Mouse (Mus musculus) olfactory bulb, adult 2 months (tissue): ENCODE results near the gene Patz1. TPM values are rescaled to one million over a fixed set of nuclear protein-coding genes. Genes with fewer than 3 reads are reported as not detected.

Source experiments
- H3K27ac ChIP-seq: fragments of 200-500 bp; 2 replicates; pipeline ENCODE4 v1.5.1; 2012; ENCODE audit warnings: low read depth, low read length; ENCODE audit not compliant: insufficient read depth
- H3K4me1 ChIP-seq: fragments of 200-500 bp; 2 replicates; pipeline ENCODE4 v1.6.1; 2012; ENCODE audit warnings: low read length; ENCODE audit not compliant: control insufficient read depth, insufficient read depth
- H3K4me3 ChIP-seq: fragments of 200-500 bp; 2 replicates; pipeline ENCODE4 v1.5.1; 2012; ENCODE audit warnings: mild to moderate bottlenecking, low read depth, low read length, moderate library complexity; ENCODE audit not compliant: insufficient read depth
- CTCF ChIP-seq: fragments of 200-500 bp; IDR thresholded peaks from 2 replicates; pipeline ENCODE4 v1.5.1; 2012; ENCODE audit warnings: low read depth, mild to moderate bottlenecking, low read length, moderate library complexity; ENCODE audit not compliant: insufficient read depth
- POLR2A ChIP-seq: fragments of 200-500 bp; IDR thresholded peaks from 2 replicates; pipeline ENCODE4 v1.6.1; 2012; ENCODE audit warnings: mild to moderate bottlenecking, low read depth, low read length, moderate library complexity; ENCODE audit not compliant: insufficient read depth
- WGBS: fragments of 180-500 bp; shearing (Covaris S2); methylation state at CpG from one replicate; pipeline ENCODE4 v1.1.7; 2018; 5-methylcytosine and 5-hydroxymethylcytosine counted together
- polyA plus RNA-seq: library from polyadenylated mRNA; stranded (reverse); fragments of >200 nt; gene quantifications from 2 replicates; pipeline ENCODE4 v1.2.4, GENCODE M21; 2012; ENCODE audit warnings: low replicate concordance; ENCODE audit not compliant: missing spikeins, insufficient read depth, insufficient read length

Patz1 gene
- polyA plus RNA-seq, 1 experiment: not detected

DNA sequence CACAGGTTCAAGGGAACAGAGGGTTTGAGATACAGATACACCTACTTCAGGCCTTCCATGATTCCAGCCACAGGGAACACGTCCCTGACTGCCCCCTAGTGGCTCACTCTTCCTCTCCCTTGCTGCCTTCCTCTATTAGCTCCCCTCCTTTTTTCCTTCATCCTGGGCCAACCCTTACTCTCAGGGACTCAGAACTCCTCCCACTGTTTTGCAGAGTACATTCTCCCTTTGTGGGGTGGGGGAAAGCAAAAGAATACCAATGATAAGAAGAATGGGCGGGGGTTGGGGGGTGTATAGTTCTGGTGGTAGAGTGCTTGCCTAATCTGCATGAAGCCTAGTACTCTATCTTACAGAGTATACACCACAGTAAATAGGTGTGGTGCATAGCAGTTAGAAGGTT lies 25.5 kb downstream of the Patz1 start:
- 40% methylated on average over 2 of the region's 2 CpGs for WGBS
- no peak overlapping the region for H3K27ac ChIP-seq
- no peaks in the 10 kb centered on the region for H3K4me1 ChIP-seq
- no peak overlapping the region for H3K4me3 ChIP-seq
- TF ChIP-seq CTCF (peak; percentile 25; the same call in 1 of the 2 replicates), POLR2A (no peak)

DNA sequence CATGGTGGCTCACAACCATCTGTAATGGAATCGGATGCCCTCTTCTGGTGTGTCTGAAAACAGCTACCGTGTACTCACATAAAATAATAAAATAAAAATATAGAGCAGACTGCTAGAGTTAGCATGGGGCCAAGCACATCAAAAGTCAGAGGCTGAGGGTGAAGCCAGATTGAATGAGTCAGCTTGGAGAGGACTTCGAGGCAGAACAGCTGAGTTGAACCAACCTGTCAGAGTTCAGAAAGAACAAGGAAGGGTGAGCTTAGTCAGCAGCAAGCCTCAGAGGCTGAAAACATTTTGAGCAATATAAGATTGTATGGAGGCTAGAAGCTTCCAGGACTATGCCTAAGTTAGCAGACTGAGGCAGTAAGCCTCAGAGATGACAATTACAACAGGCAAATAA lies 29.6 kb downstream of the Patz1 start:
- H3K4me3 ChIP-seq: no peak overlapping the region
- no peaks in the 10 kb centered on the region for H3K4me1 ChIP-seq
- 79% methylated on average over 3 of the region's 3 CpGs for WGBS
- TF ChIP-seq POLR2A: no peak
- no peak for TF ChIP-seq CTCF
- no peak overlapping the region for H3K27ac ChIP-seq

DNA sequence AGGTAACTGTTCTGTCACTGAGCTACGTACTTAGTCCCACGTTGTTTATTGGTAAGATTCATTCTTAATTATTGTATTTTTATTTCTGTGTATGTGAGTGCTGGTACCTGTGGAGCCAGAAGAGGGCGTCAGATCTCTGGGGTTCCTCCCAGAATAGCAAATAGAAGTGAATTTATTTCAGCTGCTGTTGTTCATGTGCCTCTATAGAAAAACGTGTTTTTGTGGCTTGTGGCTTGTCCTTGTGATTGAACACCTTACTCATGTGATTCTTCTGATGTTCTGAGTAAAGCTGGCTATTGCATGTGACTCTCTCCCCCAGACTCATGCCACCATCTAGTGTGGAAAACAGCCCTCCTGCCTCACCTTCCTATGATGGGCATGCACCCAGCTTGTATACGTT lies 39.6 kb downstream of the Patz1 start:
- Histone ChIP-seq H3K4me3 (no peak overlapping the region), H3K4me1 (peaks cover 13% of the 10 kb centered on the region), H3K27ac (no peak overlapping the region)
- 76% methylated on average over 5 of the region's 5 CpGs for WGBS
- TF ChIP-seq CTCF (no peak), POLR2A (no peak)

DNA sequence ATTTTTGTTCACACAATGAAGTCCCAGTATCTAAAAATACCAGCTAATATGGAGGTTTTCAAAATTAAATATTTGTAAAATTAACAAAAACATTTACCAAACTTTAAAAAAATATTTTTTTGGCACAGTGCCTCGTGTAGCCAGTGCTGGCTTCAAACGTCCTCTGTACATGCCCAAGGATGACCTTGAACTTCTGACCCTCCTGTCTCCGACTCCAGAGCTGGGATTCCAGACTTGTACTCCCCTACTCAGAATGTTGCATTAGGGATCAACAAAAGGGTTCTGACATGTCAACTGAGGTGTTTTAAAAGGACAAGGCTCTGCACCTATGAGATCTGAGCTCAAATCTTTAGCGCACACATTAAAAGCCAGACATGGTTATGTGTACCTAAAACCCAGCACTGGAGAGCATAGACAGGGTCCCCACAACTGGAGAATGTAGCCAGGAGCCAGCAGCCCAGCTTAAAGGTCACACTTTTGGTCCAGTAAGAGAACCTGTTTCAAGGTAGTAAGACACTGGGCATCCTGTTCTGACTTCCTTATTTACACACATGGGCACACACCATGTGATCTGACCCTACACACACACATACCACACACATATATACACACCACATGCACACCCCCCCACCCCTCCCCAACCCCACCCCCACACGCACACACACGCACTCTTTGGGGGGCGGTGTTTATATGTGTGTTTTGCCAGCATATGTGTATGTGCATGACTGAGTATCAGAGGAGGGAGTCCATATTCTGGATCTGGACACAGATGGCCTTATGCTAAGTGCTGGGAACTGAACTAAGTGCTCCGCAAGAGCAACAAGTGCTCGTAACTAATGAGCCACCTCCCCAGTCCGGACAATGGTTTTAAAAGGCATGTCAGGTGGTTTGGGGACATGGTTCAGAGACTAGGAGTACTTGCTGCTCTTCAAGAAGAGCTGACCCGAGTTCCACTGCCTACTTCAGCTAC lies 40.4 kb downstream of the Patz1 start:
- Histone ChIP-seq H3K4me1 (peaks cover 13% of the 10 kb centered on the region), H3K27ac (no peak overlapping the region), H3K4me3 (no peak overlapping the region)
- WGBS: 75% methylated on average over 11 of the region's 11 CpGs
- TF ChIP-seq POLR2A (no peak), CTCF (no peak)

DNA sequence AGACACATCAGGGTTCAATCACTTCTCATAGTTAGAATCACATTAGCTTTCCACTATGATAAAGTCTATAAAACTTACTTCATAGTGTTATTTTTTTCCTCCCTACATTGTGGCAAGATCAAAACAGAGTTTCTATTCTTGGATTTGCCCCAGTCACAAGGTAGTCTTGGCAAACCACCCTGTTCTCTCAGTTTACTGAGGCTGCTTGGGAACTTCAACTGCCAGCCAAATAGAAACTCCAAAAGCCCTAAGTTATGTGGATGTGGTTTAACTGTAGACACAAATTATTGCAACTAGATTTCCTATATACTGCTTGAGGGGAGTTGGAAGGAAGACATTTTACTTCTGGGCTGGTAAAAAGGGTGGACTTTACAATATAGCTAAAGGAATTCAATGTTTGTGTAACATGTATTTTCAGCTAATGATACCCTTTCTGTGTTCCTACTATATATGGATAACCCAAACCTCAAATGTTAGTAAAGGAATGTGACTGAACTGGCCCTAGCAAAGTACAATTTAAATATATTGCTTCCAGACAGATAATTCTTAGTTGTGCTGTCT lies 41.3 kb downstream of the Patz1 start, which contains the start of gene Pik3ip1:
Gene Pik3ip1 (plus strand): TSS at position 511 of the 561 bp plus-strand sequence.
- Histone ChIP-seq H3K27ac (peak within 1 kb of the TSS; percentile 89), H3K4me1 (peaks cover 19% of the 10 kb centered on the region), H3K4me3 (peak within 1 kb of the TSS; percentile 91)
- TF ChIP-seq POLR2A (no peak), CTCF (no peak)

DNA sequence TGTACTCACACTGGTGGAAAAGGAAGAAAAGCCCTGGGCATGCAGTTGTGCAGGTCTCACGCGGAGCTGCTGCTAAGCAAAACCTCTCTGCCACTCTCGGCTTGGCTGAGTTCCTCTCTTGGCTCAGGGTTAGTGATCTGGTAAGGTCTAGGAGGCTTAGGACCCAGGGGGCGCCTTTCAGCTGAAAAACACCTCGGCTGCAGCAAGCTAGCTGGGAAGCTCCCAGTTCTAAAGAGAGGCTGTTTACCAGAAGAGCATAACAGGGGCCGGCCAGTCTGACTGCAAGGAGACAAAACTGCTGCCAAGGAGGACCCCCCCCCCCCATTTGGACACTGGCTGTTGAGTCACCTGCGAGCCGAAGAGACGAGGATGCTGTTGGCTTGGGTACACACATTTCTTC lies 41.9 kb downstream of the Patz1 start:
- peak overlapping the region; percentile 89 for H3K27ac ChIP-seq
- WGBS: 0% methylated on average over 9 of the region's 9 CpGs
- no peak for TF ChIP-seq CTCF
- peak; percentile 66 for TF ChIP-seq POLR2A
- peak overlapping the region; percentile 91 for H3K4me3 ChIP-seq
- peaks cover 23% of the 10 kb centered on the region for H3K4me1 ChIP-seq

DNA sequence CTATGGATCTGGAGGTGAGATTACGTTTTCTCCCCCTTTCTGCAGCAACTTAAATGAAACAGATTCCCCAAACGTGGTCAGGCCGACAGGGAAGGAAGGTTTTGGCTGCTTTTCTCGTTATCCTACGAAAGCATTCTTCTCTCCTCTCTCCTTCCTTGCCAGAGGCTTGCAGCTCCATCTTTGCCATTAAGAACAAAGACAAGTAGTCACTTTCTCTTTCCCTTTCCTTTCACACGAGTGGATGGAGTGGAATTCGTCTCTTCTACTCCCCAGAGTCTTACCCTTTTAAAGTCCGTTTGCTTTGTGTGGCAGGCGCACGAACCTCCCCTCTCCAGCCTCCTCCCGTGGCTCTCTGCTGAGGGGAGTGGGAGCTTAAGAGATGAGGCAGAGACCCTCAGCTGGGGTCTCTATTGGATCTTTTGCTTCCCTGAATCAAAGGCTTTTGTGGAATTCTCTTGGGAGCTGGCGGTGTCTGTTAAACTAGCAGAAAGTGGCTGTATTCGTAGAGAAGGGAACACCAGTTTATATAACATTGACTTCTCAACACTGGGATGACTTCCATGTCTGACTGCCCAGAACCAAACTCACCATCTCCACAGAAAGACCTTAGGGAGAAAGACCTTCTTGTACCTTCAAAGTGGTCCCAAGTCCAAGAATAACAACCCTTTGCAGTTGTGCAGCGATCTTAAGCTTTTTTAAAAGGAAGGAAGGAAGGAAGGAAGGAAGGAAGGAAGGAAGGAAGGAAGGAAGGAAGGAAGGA lies 42.5 kb downstream of the Patz1 start:
- H3K4me1 ChIP-seq: peaks cover 27% of the 10 kb centered on the region
- H3K4me3 ChIP-seq: peak overlapping the region; percentile 91
- H3K27ac ChIP-seq: peak overlapping the region; percentile 89
- TF ChIP-seq POLR2A: no peak
- no peak for TF ChIP-seq CTCF
- under 1% methylated on average over 14 of the region's 14 CpGs for WGBS

DNA sequence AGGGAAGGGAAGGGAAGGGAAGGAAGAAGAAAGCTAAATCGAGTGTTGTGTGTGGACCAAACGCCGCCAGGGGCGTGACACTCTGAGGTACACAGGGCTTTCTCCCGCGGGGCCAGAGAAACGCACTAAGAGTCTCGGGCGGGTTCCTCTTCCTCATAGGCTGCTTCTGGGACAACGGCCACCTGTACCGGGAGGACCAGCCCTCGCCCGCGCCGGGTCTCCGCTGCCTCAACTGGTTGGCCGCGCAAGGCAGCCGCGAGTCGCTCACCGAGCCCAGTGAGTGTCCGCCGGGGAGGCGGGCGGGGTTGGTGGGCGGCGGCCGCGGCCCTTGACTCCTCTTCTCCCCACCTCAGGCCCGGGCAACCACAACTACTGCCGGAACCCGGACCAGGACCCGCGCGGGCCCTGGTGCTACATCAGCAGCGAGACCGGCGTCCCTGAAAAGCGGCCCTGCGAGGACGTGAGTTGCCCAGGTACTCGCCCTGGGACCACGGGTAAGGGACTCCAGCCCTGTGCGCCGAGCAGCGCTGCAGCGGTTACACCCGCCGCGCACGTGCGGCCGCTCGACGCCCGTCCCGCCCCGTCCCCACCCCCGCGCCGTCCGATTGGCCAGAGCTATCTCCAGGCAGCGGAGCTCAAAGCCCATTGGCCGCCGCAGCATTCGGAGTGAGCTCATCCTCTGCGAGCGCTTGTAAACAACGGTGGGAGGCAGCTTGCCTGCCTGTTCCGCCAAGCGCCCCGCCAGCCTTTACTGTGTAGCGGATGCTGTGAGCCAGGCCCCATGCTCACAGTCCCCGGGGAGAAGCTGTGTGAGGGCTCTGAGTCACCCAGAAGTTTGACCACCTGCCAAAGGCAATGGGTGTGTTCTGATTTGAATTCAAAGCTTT lies 43.3 kb downstream of the Patz1 start:
- WGBS: under 1% methylated on average over 75 of the region's 75 CpGs
- peak overlapping the region; percentile 89 for H3K27ac ChIP-seq
- H3K4me3 ChIP-seq: peak overlapping the region; percentile 91
- H3K4me1 ChIP-seq: peaks cover 33% of the 10 kb centered on the region
- peak; percentile 50; the same call in 1 of the 2 replicates for TF ChIP-seq POLR2A
- no peak for TF ChIP-seq CTCF
